Mouse (Mus musculus) frontal cortex, postnatal 36 days (tissue): ENCODE results near the gene Sema3a.
"Not testable (repeated sequence)": the region's sequence is repeated elsewhere in the genome, so short reads cannot be mapped to it uniquely, and the experiment has no call there.

Source experiments
- DNase-seq, 2 experiments: peaks; one replicate each; pipeline ENCODE4 v3.0.0; 2022; ENCODE audit warnings: low spot score in 2 of 2

Gene Sema3a

GRCm38 (mm10) chr5:13548210-13548554 is 423.0 kb downstream of the Sema3a start:
- DNase-seq: no peak

- DNase-seq: no peak
These were observed 423.9 kb downstream of the Sema3a start for GRCm38 (mm10) chr5:13549080-13549479.

- no peak for DNase-seq
These were observed 425.7 kb downstream of the Sema3a start for GRCm38 (mm10) chr5:13550953-13551352.

GRCm38 (mm10) chr5:13557257-13557656 is 432.0 kb downstream of the Sema3a start:
- DNase-seq: no peak

GRCm38 (mm10) chr5:13573867-13574266 is 448.7 kb downstream of the Sema3a start:
- no peak for DNase-seq

- no peak for DNase-seq
These were observed 453.9 kb downstream of the Sema3a start for GRCm38 (mm10) chr5:13579123-13579522.

GRCm38 (mm10) chr5:13585559-13586207 is 460.5 kb downstream of the Sema3a start:
- DNase-seq: peak in 1 of 2 experiments; percentile 29

GRCm38 (mm10) chr5:13594422-13594821 is 469.2 kb downstream of the Sema3a start:
- no peak for DNase-seq

GRCm38 (mm10) chr5:13611631-13612030 is 486.4 kb downstream of the Sema3a start:
- no peak for DNase-seq

- no peak for DNase-seq
These were observed 486.9 kb downstream of the Sema3a start for GRCm38 (mm10) chr5:13612088-13612487.

- not testable (repeated sequence) for DNase-seq
These were observed 489.4 kb downstream of the Sema3a start for GRCm38 (mm10) chr5:13614575-13614974.

GRCm38 (mm10) chr5:13615907-13616306 is 490.7 kb downstream of the Sema3a start:
- no peak for DNase-seq

GRCm38 (mm10) chr5:13622578-13622977 is 497.4 kb downstream of the Sema3a start:
- no peak for DNase-seq

GRCm38 (mm10) chr5:13624754-13625153 is 499.5 kb downstream of the Sema3a start:
- no peak for DNase-seq

GRCm38 (mm10) chr5:13626093-13626492 is 500.9 kb downstream of the Sema3a start:
- DNase-seq: no peak

- peak; percentile 85 to 88 for DNase-seq
These were observed 503.5 kb downstream of the Sema3a start for GRCm38 (mm10) chr5:13628606-13629311.

- DNase-seq: no peak
These were observed 504.7 kb downstream of the Sema3a start for GRCm38 (mm10) chr5:13629916-13630315.

- DNase-seq: no peak
These were observed 505.5 kb downstream of the Sema3a start for GRCm38 (mm10) chr5:13630692-13631091.

- no peak for DNase-seq
These were observed 511.0 kb downstream of the Sema3a start for GRCm38 (mm10) chr5:13636237-13636636.
